Mouse (Mus musculus) liver, embryonic 14.5 days (tissue): ENCODE results near the gene Bsn. TPM values are rescaled to one million over a fixed set of nuclear protein-coding genes. Genes with fewer than 3 reads are reported as not detected.

Source experiments
- ATAC-seq: fragments of 200-750 bp; cut with Nextera tagmentation; 2 replicates; pipeline ENCODE4 v1.8.0; 2017; ENCODE audit warnings: moderate number of reproducible peaks, mild to moderate bottlenecking, moderate library complexity; ENCODE audit not compliant: insufficient read depth
- DNase-seq, 3 experiments: peaks; one replicate each; pipeline ENCODE4 v3.0.0-alpha.2; 2012 to 2013; ENCODE audit warnings: low read depth in 3 of 3, low spot score in 3 of 3
- H3K27ac ChIP-seq: fragments of 300-500 bp; sonication (generic); 2 replicates; pipeline ENCODE4 v1.5.1; 2014; ENCODE audit warnings: moderate library complexity, mild to moderate bottlenecking, control low read depth, inconsistent platforms
- H3K27me3 ChIP-seq: fragments of 300-500 bp; sonication (generic); 2 replicates; pipeline ENCODE4 v1.6.1; 2014; ENCODE audit warnings: mild to moderate bottlenecking, low read length, moderate library complexity; ENCODE audit not compliant: control insufficient read depth, insufficient read depth
- H3K36me3 ChIP-seq: fragments of 300-500 bp; sonication (generic); replicated peaks from 2 replicates; pipeline ENCODE4 v1.6.1; 2014; ENCODE audit warnings: low read depth; ENCODE audit not compliant: control insufficient read depth, insufficient read depth
- H3K4me1 ChIP-seq, 2 experiments: fragments of 200-500 bp in 1 of 2; fragments of 300-500 bp in 1 of 2; sonication (generic) in 1 of 2; replicated peaks; 2 replicates each; pipeline ENCODE4 v1.6.1; 2012 to 2014; ENCODE audit warnings: antibody characterized with exemption in 1 of 2, inconsistent platforms in 1 of 2, low read length in 1 of 2; ENCODE audit not compliant: control insufficient read depth in 2 of 2, insufficient read depth in 2 of 2
- H3K4me2 ChIP-seq: fragments of 300-500 bp; sonication (generic); 2 replicates; pipeline ENCODE4 v1.6.1; 2014; ENCODE audit warnings: low read depth, mild to moderate bottlenecking, control low read depth, moderate library complexity
- H3K4me3 ChIP-seq, 2 experiments: fragments of 200-500 bp in 1 of 2; fragments of 300-500 bp in 1 of 2; sonication (generic) in 1 of 2; 2 replicates each; pipeline ENCODE4 v1.5.1; 2012 to 2014; ENCODE audit warnings: low read depth in 2 of 2, low read length in 2 of 2, mild to moderate bottlenecking in 2 of 2, control low read depth in 1 of 2, inconsistent platforms in 1 of 2, moderate library complexity in 1 of 2; ENCODE audit not compliant: insufficient read depth in 1 of 2
- H3K9ac ChIP-seq: fragments of 300-500 bp; sonication (generic); replicated peaks from 2 replicates; pipeline ENCODE4 v1.6.1; 2014; ENCODE audit warnings: mild to moderate bottlenecking, control low read depth, moderate library complexity
- H3K9me3 ChIP-seq: fragments of 300-500 bp; sonication (generic); 2 replicates; pipeline ENCODE4 v1.6.1; 2016; ENCODE audit warnings: low read length, mixed read lengths; ENCODE audit not compliant: control insufficient read depth
- CTCF ChIP-seq: IDR thresholded peaks from 2 replicates; pipeline ENCODE4 v1.5.1; 2016; ENCODE audit warnings: antibody characterized with exemption, low read depth, control low read depth
- EP300 ChIP-seq: IDR thresholded peaks from 2 replicates; pipeline ENCODE4 v1.6.1; 2016; ENCODE audit warnings: antibody characterized with exemption, low read depth
- WGBS: fragments of 180-500 bp; shearing (Covaris S2); extraction: QIAGEN DNeasy Blood & Tissue Kit; methylation state at CpG from one replicate; pipeline ENCODE4 v1.1.7; 2014; ENCODE audit not compliant: insufficient replicate concordance; 5-methylcytosine and 5-hydroxymethylcytosine counted together
- polyA plus RNA-seq, 2 experiments: library from polyadenylated mRNA; depleted of rRNA in 1 of 2; stranded (reverse) in 1 of 2; unstranded in 1 of 2; fragments of >200 nt; fragmentation: Nextera tagmentation in 1 of 2; extraction: Ambion mirVana in 1 of 2; gene quantifications; 2 replicates each; pipeline versions ENCODE4 v1.2.1 to v1.2.3; 2012 to 2014

Bsn gene
- polyA plus RNA-seq, 2 experiments = 0.86 to 1.1 TPM

DNA sequence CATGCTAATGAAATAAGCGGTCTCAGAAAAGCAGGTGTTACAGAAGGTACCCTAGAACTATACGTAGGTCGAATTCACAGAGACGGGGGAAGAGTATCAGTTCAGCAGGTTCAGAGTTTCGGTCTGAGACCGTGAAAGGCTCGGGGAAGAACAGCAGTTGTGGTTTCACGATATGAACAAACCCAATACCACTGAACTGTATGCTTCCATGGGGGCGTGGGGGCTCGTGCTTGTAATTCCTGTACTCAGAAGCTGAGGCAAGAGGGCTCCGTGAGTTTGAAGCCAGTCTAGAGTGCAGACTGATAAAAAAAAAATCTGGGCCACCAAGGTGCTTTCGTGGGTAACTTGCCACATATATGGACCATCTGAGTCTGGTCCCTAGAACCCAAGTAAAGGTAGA, 35.4 kb downstream of the Bsn start:
- Histone ChIP-seq H3K4me3 (no peak overlapping the region), H3K4me1 (no peaks in the 10 kb centered on the region), H3K9me3 (no peaks in the 10 kb centered on the region), H3K27me3 (no peaks in the 10 kb centered on the region), H3K4me2 (no peak overlapping the region), H3K9ac (no peak overlapping the region), H3K27ac (no peak overlapping the region), H3K36me3 (no peaks in the 10 kb centered on the region)
- TF ChIP-seq CTCF (no peak), EP300 (no peak)
- DNase-seq (no peak), ATAC-seq (no peak)
- 62% methylated on average over 12 of the region's 12 CpGs for WGBS

GRCm38 (mm10) chr9:108153516-108154448, 36.4 kb downstream of the Bsn start:
- H3K27ac ChIP-seq = no peak overlapping the region
- 64% methylated on average over 12 of the region's 12 CpGs for WGBS
- H3K9me3 ChIP-seq = no peaks in the 10 kb centered on the region
- no peak overlapping the region for H3K4me2 ChIP-seq
- no peaks in the 10 kb centered on the region for H3K36me3 ChIP-seq
- H3K9ac ChIP-seq = no peak overlapping the region
- no peaks in the 10 kb centered on the region for H3K27me3 ChIP-seq
- no peak for ATAC-seq
- H3K4me3 ChIP-seq = no peak overlapping the region
- H3K4me1 ChIP-seq = no peaks in the 10 kb centered on the region
- DNase-seq = no peak
- TF ChIP-seq CTCF (no peak), EP300 (no peak)

DNA sequence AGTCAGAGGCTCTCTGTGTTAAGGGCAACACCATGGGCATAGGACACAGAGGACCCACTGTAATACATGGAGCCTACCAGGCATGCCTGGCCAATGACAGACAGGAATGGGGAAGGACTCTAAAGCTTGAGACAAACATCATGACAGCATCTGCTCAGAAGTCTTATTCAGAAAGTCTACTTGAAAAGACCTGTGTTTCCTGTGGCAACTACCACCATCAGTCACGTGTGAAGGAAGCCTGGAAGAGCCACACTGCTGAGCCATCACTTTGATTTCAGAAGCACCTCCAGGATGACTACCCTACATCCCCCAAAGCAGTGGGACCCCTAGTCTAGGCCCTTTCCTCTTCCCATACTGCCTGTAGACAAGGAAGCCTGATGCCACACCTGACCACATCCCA, 39.7 kb downstream of the Bsn start:
- no peak for ATAC-seq
- 45% methylated on average over 1 of the region's 1 CpGs for WGBS
- Histone ChIP-seq H3K9ac (no peak overlapping the region), H3K4me2 (no peak overlapping the region), H3K36me3 (no peaks in the 10 kb centered on the region), H3K27me3 (no peaks in the 10 kb centered on the region), H3K4me1 (no peaks in the 10 kb centered on the region), H3K27ac (no peak overlapping the region), H3K9me3 (no peaks in the 10 kb centered on the region), H3K4me3 (no peak overlapping the region)
- DNase-seq = no peak
- TF ChIP-seq CTCF (no peak), EP300 (no peak)

- Histone ChIP-seq H3K9ac (no peak overlapping the region), H3K4me2 (no peak overlapping the region), H3K4me1 (no peaks in the 10 kb centered on the region), H3K4me3 (no peak overlapping the region), H3K27ac (no peak overlapping the region), H3K27me3 (no peaks in the 10 kb centered on the region), H3K36me3 (no peaks in the 10 kb centered on the region), H3K9me3 (no peaks in the 10 kb centered on the region)
- no peak for TF ChIP-seq EP300
- TF ChIP-seq CTCF = no peak
- 51% methylated on average over 4 of the region's 4 CpGs for WGBS
- ATAC-seq = no peak
- no peak for DNase-seq
These were observed 40.4 kb downstream of the Bsn start for GRCm38 (mm10) chr9:108149817-108150216.

- Histone ChIP-seq H3K9me3 (no peaks in the 10 kb centered on the region), H3K27me3 (no peaks in the 10 kb centered on the region), H3K4me3 (no peak overlapping the region), H3K4me2 (no peak overlapping the region), H3K4me1 (no peaks in the 10 kb centered on the region), H3K27ac (no peak overlapping the region), H3K9ac (no peak overlapping the region), H3K36me3 (no peaks in the 10 kb centered on the region)
- no peak for TF ChIP-seq EP300
- no peak for TF ChIP-seq CTCF
- no peak for DNase-seq
- WGBS = 64% methylated on average over 5 of the region's 5 CpGs
- no peak for ATAC-seq
These were observed 42.6 kb downstream of the Bsn start for GRCm38 (mm10) chr9:108147606-108148005.
